Mouse (Mus musculus) ovary, adult 18-20 months (tissue): ENCODE measurements around the gene Sbf1.

ENCODE experiments used
- DNase-seq: peaks from one replicate; pipeline ENCODE4 v3.0.0; 2022; ENCODE audit warnings: low spot score, mixed read lengths

Sbf1 gene

GRCm38 (mm10) chr15:89316146-89316545 lies 1.0 kb upstream of the Sbf1 start:
- DNase-seq, result no peak

GRCm38 (mm10) chr15:89314511-89315189 lies 461 bp downstream of the Sbf1 start:
- DNase-seq, result no peak

GRCm38 (mm10) chr15:89314107-89314506 lies 1.0 kb downstream of the Sbf1 start:
- DNase-seq, result no peak

- DNase-seq, result no peak
Measured at GRCm38 (mm10) chr15:89313359-89313758, 1.8 kb downstream of the Sbf1 start.

- DNase-seq, result no peak
Measured at GRCm38 (mm10) chr15:89309962-89310498, 5.1 kb downstream of the Sbf1 start.

GRCm38 (mm10) chr15:89308406-89309139 lies 6.5 kb downstream of the Sbf1 start:
- no peak for DNase-seq

- DNase-seq, result no peak
Measured at GRCm38 (mm10) chr15:89307461-89307860, 7.7 kb downstream of the Sbf1 start.

- DNase-seq, result no peak
Measured at GRCm38 (mm10) chr15:89305966-89306365, 9.1 kb downstream of the Sbf1 start.

GRCm38 (mm10) chr15:89300600-89300999 lies 14.5 kb downstream of the Sbf1 start:
- DNase-seq, result no peak

GRCm38 (mm10) chr15:89300180-89300579 lies 14.9 kb downstream of the Sbf1 start:
- DNase-seq, result no peak

GRCm38 (mm10) chr15:89297695-89298094 lies 17.4 kb downstream of the Sbf1 start:
- no peak for DNase-seq

GRCm38 (mm10) chr15:89296465-89296864 lies 18.6 kb downstream of the Sbf1 start:
- peak; percentile 26 for DNase-seq

GRCm38 (mm10) chr15:89295580-89296165 lies 19.4 kb downstream of the Sbf1 start:
- DNase-seq, result no peak

- no peak for DNase-seq
Measured at GRCm38 (mm10) chr15:89293778-89294177, 21.3 kb downstream of the Sbf1 start.

- DNase-seq, result no peak
Measured at GRCm38 (mm10) chr15:89292795-89293194, 22.3 kb downstream of the Sbf1 start.

- no peak for DNase-seq
Measured at GRCm38 (mm10) chr15:89291521-89291920, 23.6 kb downstream of the Sbf1 start.

- DNase-seq, result no peak
Measured at GRCm38 (mm10) chr15:89289455-89289854, 25.7 kb downstream of the Sbf1 start.

GRCm38 (mm10) chr15:89288227-89288767 lies 26.8 kb downstream of the Sbf1 start:
- no peak for DNase-seq

GRCm38 (mm10) chr15:89286582-89286981 lies 28.5 kb downstream of the Sbf1 start:
- no peak for DNase-seq

- DNase-seq, result no peak
Measured at GRCm38 (mm10) chr15:89286114-89286513, 29.0 kb downstream of the Sbf1 start.

- no peak for DNase-seq
Measured at GRCm38 (mm10) chr15:89285478-89285877, 29.6 kb downstream of the Sbf1 start.

GRCm38 (mm10) chr15:89285004-89285403 lies 30.1 kb downstream of the Sbf1 start:
- no peak for DNase-seq

GRCm38 (mm10) chr15:89284094-89284493 lies 31.0 kb downstream of the Sbf1 start:
- no peak for DNase-seq
